Mouse (Mus musculus) MEL (cell line): ENCODE data around the gene Ywhab. TPM values are rescaled to one million over a fixed set of nuclear protein-coding genes. Genes with fewer than 3 reads are reported as not detected.

Source experiments
- DNase-seq: peaks from one replicate; pipeline ENCODE4 v3.0.0; 2011; ENCODE audit warnings: low read depth, low spot score
- H3K27ac ChIP-seq: 2 replicates; pipeline ENCODE4 v1.5.1; 2012; ENCODE audit warnings: low read depth, mild to moderate bottlenecking, control low read depth, low read length, moderate library complexity; ENCODE audit not compliant: control insufficient read depth
- H3K27me3 ChIP-seq, 2 experiments: fragments of 150-350 bp in 1 of 2; sonication (generic) in 1 of 2; 2 replicates each; pipeline ENCODE4 v1.6.1; 2012; ENCODE audit warnings: low read length in 2 of 2, mild to moderate bottlenecking in 2 of 2, improper control_type of control experiment in 1 of 2, moderate library complexity in 1 of 2; ENCODE audit not compliant: insufficient read depth in 2 of 2, control insufficient read depth in 1 of 2
- H3K36me3 ChIP-seq, 2 experiments: 2 replicates each; pipeline ENCODE4 v1.6.1; 2012 to 2014; ENCODE audit warnings: low read length in 2 of 2, improper control_type of control experiment in 1 of 2, inconsistent platforms in 1 of 2, mild to moderate bottlenecking in 1 of 2; ENCODE audit not compliant: insufficient read depth in 2 of 2, control insufficient read depth in 1 of 2
- H3K4me1 ChIP-seq, 2 experiments: fragments of 150-350 bp in 1 of 2; sonication (generic) in 1 of 2; 2 replicates each; pipeline ENCODE4 v1.6.1; 2012; ENCODE audit warnings: low read length in 2 of 2, improper control_type of control experiment in 1 of 2, mild to moderate bottlenecking in 1 of 2; ENCODE audit not compliant: insufficient read depth in 2 of 2, control insufficient read depth in 1 of 2
- H3K4me3 ChIP-seq, 2 experiments: fragments of 150-350 bp in 1 of 2; sonication (generic) in 1 of 2; 2 replicates each; pipeline ENCODE4 v1.5.1; 2012; ENCODE audit warnings: low read depth in 2 of 2, low read length in 2 of 2, mild to moderate bottlenecking in 2 of 2, moderate library complexity in 2 of 2, control low read depth in 1 of 2, improper control_type of control experiment in 1 of 2; ENCODE audit not compliant: control insufficient read depth in 1 of 2, insufficient read depth in 1 of 2
- H3K79me2 ChIP-seq: 2 replicates; pipeline ENCODE4 v1.6.1; 2012; ENCODE audit warnings: mild to moderate bottlenecking, low read length, moderate library complexity; ENCODE audit not compliant: control insufficient read depth, poor library complexity, insufficient read depth
- H3K9ac ChIP-seq: 2 replicates; pipeline ENCODE4 v1.6.1; 2012; ENCODE audit warnings: low read depth, mild to moderate bottlenecking, control low read depth, low read length, moderate library complexity; ENCODE audit not compliant: control insufficient read depth, poor library complexity, severe bottlenecking
- H3K9me3 ChIP-seq: fragments of 150-350 bp; sonication (generic); replicated peaks from 2 replicates; pipeline ENCODE4 v1.6.1; 2012; ENCODE audit warnings: mild to moderate bottlenecking, low read length, improper control_type of control experiment, moderate library complexity; ENCODE audit not compliant: insufficient read depth
- BHLHE40 ChIP-seq: IDR thresholded peaks from 2 replicates; pipeline ENCODE4 v1.6.1; 2012; ENCODE audit warnings: low read depth, mild to moderate bottlenecking, inconsistent platforms, low read length, improper control_type of control experiment, borderline replicate concordance
- ETS1 ChIP-seq: IDR thresholded peaks from 2 replicates; pipeline ENCODE4 v1.6.1; 2012; ENCODE audit warnings: low read depth, mild to moderate bottlenecking, inconsistent platforms, low read length, improper control_type of control experiment, moderate library complexity
- MAFK ChIP-seq: IDR thresholded peaks from 2 replicates; pipeline ENCODE4 v1.6.1; 2011; ENCODE audit warnings: low read depth, mild to moderate bottlenecking, low read length, improper control_type of control experiment, borderline replicate concordance
- MEF2A ChIP-seq: IDR thresholded peaks from 2 replicates; pipeline ENCODE4 v1.6.1; 2014; ENCODE audit warnings: low read depth, mild to moderate bottlenecking, inconsistent platforms, low read length, improper control_type of control experiment; ENCODE audit not compliant: poor library complexity, insufficient replicate concordance, severe bottlenecking; ENCODE audit errors: extremely low read depth
- MYB ChIP-seq: IDR thresholded peaks from 2 replicates; pipeline ENCODE4 v1.6.1; 2011; ENCODE audit warnings: mild to moderate bottlenecking, low read depth, low read length, improper control_type of control experiment
- POLR2A ChIP-seq, 2 experiments: IDR thresholded peaks; 2 replicates each; pipeline ENCODE4 v1.6.1; 2011 to 2012; ENCODE audit warnings: low read length in 2 of 2, mild to moderate bottlenecking in 2 of 2, control low read depth in 1 of 2, improper control_type of control experiment in 1 of 2, low read depth in 1 of 2, moderate library complexity in 1 of 2; ENCODE audit not compliant: control insufficient read depth in 1 of 2, insufficient read depth in 1 of 2, poor library complexity in 1 of 2
- POLR2AphosphoS5 ChIP-seq: IDR thresholded peaks from 2 replicates; pipeline ENCODE4 v1.6.1; 2012; ENCODE audit warnings: low read depth, borderline replicate concordance, mild to moderate bottlenecking, inconsistent platforms, low read length, moderate library complexity, mixed read lengths
- TCF12 ChIP-seq: IDR thresholded peaks from 2 replicates; pipeline ENCODE4 v1.6.1; 2014; ENCODE audit warnings: low read depth, mild to moderate bottlenecking, inconsistent platforms, low read length, improper control_type of control experiment, moderate library complexity
- USF1 ChIP-seq: IDR thresholded peaks from 2 replicates; pipeline ENCODE4 v1.6.1; 2014; ENCODE audit warnings: low read depth, mild to moderate bottlenecking, inconsistent platforms, low read length, improper control_type of control experiment, moderate library complexity
- USF2 ChIP-seq, 2 experiments: IDR thresholded peaks; 2 replicates each; pipeline ENCODE4 v1.6.1; 2011 to 2012; ENCODE audit warnings: improper control_type of control experiment in 2 of 2, low read length in 2 of 2, borderline replicate concordance in 1 of 2, inconsistent platforms in 1 of 2, low read depth in 1 of 2, mild to moderate bottlenecking in 1 of 2; ENCODE audit not compliant: insufficient read depth in 1 of 2
- ZKSCAN1 ChIP-seq: IDR thresholded peaks from 2 replicates; pipeline ENCODE4 v1.6.1; 2012; ENCODE audit warnings: low read depth, mild to moderate bottlenecking, inconsistent platforms, low read length, improper control_type of control experiment, moderate library complexity
- polyA plus RNA-seq, 2 experiments: library from polyadenylated mRNA; stranded (reverse) in 1 of 2; unstranded in 1 of 2; fragments of >175 nt in 1 of 2; fragments of >200 nt in 1 of 2; gene quantifications; 2 replicates each; pipeline versions ENCODE4 v1.2.1 to v1.2.4; 2012; ENCODE audit warnings: low replicate concordance in 2 of 2, low read depth in 1 of 2; ENCODE audit not compliant: insufficient read length in 2 of 2, insufficient read depth in 1 of 2, missing spikeins in 1 of 2
- total RNA-seq: library from RNA; depleted of rRNA; stranded (reverse); fragments of 300-350 nt; gene quantifications from 2 replicates; pipeline ENCODE4 v1.2.3, GENCODE M21; 2012; rRNA removed

Ywhab gene
- total and polyA plus RNA-seq, 3 experiments: 71.4 to 717 (median 179) TPM

- Histone ChIP-seq H3K4me3 (no peak overlapping the region), H3K9me3 (no peaks in the 10 kb centered on the region), H3K4me1 (no peaks in the 10 kb centered on the region), H3K36me3 (peaks cover 0 to 26% of the 10 kb centered on the region in 2 experiments; a peak in 2 of 4 replicates), H3K27me3 (no peaks in the 10 kb centered on the region), H3K27ac (no peak overlapping the region), H3K9ac (no peak overlapping the region), H3K79me2 (no peaks in the 10 kb centered on the region)
- TF ChIP-seq POLR2AphosphoS5 (no peak), USF2 (IDR thresholded peaks at IDR 0.05; ENCODE audit: borderline replicate concordance in 1 of 2, insufficient read depth in 1 of 2, low read depth in 1 of 2, low read length in 2 of 2) (no peak), ZKSCAN1 (no peak), BHLHE40 (no peak), MYB (no peak), ETS1 (no peak), TCF12 (no peak), POLR2A (IDR thresholded peaks at IDR 0.05; ENCODE audit: control insufficient read depth in 1 of 2, insufficient read depth in 1 of 2, low read depth in 1 of 2, low read length in 2 of 2, poor library complexity in 1 of 2) (no peak), MAFK (no peak), MEF2A (no peak), USF1 (no peak)
- DNase-seq: no peak
Measured at GRCm38 (mm10) chr2:164059634-164060235, 65.0 kb downstream of the Ywhab start.

Other genes with a start within 250 kb of the Ywhab start
- 35.1 and 36.7 TPM in 2 replicates for gene Ada, start 244.7 kb upstream of the Ywhab start, total RNA-seq
- 10 to 100 TPM in 1 of 2 experiments, not detected in 1; 36.5 TPM for gene Ada, start 244.7 kb upstream of the Ywhab start, polyA plus RNA-seq
- gene Ccn5, start 174.1 kb upstream of the Ywhab start, total RNA-seq: not detected in 2 replicates
- gene Ccn5, start 174.1 kb upstream of the Ywhab start, polyA plus RNA-seq: not detected
- not detected in 2 replicates for gene Kcnk15, start 141.3 kb upstream of the Ywhab start, total RNA-seq
- not detected for gene Kcnk15, start 141.3 kb upstream of the Ywhab start, polyA plus RNA-seq
- gene Rims4, start 76.3 kb upstream of the Ywhab start, total RNA-seq: not detected in 2 replicates
- not detected for gene Rims4, start 76.3 kb upstream of the Ywhab start, polyA plus RNA-seq
- 0.27 and 0.29 TPM in 2 replicates for gene Pabpc1l, start 30.5 kb downstream of the Ywhab start, total RNA-seq
- under 1 TPM in 1 of 2 experiments, not detected in 1; 0.40 TPM for gene Pabpc1l, start 30.5 kb downstream of the Ywhab start, polyA plus RNA-seq
- gene Stk4, start 75.4 kb downstream of the Ywhab start, total RNA-seq: 41.8 and 46.8 TPM in 2 replicates
- 10 to 100 TPM in 1 of 2 experiments, not detected in 1; 56.1 TPM for gene Stk4, start 75.4 kb downstream of the Ywhab start, polyA plus RNA-seq
- gene Tomm34, start 76.2 kb downstream of the Ywhab start, total RNA-seq: 31.7 and 38.9 TPM in 2 replicates
- 10 to 100 TPM in 1 of 2 experiments, not detected in 1; 48.7 TPM for gene Tomm34, start 76.2 kb downstream of the Ywhab start, polyA plus RNA-seq
- gene Kcns1, start 176.2 kb downstream of the Ywhab start, total RNA-seq: not detected in 2 replicates
- gene Kcns1, start 176.2 kb downstream of the Ywhab start, polyA plus RNA-seq: not detected
- not detected in 2 replicates for gene Wfdc5, start 187.8 kb downstream of the Ywhab start, total RNA-seq
- not detected for gene Wfdc5, start 187.8 kb downstream of the Ywhab start, polyA plus RNA-seq
- not detected in 2 replicates for gene Wfdc12, start 195.6 kb downstream of the Ywhab start, total RNA-seq
- gene Wfdc12, start 195.6 kb downstream of the Ywhab start, polyA plus RNA-seq: under 1 TPM in 1 of 2 experiments, not detected in 1; 0.10 TPM
- not detected in 2 replicates for gene Wfdc15a, start 205.2 kb downstream of the Ywhab start, total RNA-seq
- gene Wfdc15a, start 205.2 kb downstream of the Ywhab start, polyA plus RNA-seq: not detected
- gene Wfdc15b, start 226.7 kb downstream of the Ywhab start, total RNA-seq: not detected in 2 replicates
- not detected for gene Wfdc15b, start 226.7 kb downstream of the Ywhab start, polyA plus RNA-seq
- not detected in 2 replicates for gene Svs2, start 243.5 kb downstream of the Ywhab start, total RNA-seq
- gene Svs2, start 243.5 kb downstream of the Ywhab start, polyA plus RNA-seq: not detected